Mouse (Mus musculus) layer of hippocampus, adult 11-12 months (tissue): ENCODE measurements around the gene Mageb2.
"Not testable (repeated sequence)": the region's sequence is repeated elsewhere in the genome, so short reads cannot be mapped to it uniquely, and the experiment has no call there.

Experiments
- DNase-seq: peaks from one replicate; pipeline ENCODE4 v3.0.0; 2022; ENCODE audit warnings: low spot score

Mageb2 gene

DNA sequence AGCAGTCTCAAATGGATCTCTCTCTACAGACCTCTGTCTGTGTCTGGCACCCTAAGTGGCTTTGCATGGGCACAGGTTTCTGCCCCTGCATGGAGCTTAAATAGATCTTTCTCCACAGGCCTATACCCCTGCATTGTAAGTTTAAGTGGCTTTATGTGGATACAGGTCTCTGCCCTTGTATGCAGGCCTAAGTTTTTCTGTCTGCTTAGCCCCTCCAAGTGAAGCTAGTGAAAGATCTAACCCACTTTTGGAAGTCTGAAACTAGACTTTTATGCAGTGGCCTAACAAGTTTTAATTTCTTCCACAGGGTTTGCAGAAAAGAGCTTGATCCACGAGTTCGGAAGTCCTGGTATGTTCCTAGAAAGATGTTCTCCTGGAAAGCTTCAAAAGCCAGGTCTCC, at the start of gene Mageb2:
TSS of gene Mageb2 (plus strand) at position 301 of the 400 bp plus-strand sequence.
- not testable (repeated sequence) for DNase-seq

DNA sequence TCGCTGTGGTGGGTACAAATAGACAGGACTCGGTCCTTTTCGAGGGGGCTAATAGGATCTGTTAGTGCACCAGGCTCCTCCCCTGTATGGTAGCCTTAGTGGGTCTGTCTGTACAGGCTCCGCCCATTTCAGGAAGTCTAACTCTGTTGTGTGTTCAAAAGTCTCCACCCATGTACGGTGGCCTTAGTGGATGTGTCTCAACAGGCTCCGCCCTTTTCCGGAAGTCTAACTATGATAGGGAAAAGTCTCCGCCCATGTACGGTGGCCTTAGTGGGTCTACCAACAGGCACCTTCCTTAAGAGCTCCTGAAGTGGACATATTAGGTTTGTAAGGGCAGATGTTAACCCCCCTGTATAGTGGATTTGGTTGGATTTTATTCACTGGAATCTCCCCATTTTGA, 18.2 kb upstream of the Mageb2 start:
- DNase-seq = not testable (repeated sequence)
